Mouse (Mus musculus) adrenal gland, postnatal 25 days (tissue): ENCODE measurements around the gene Fam19a3. TPM values are rescaled to one million over a fixed set of nuclear protein-coding genes. Genes with fewer than 3 reads are reported as not detected.
"Not testable (repeated sequence)": the region's sequence is repeated elsewhere in the genome, so short reads cannot be mapped to it uniquely, and the experiment has no call there.

Experiments
- DNase-seq: peaks from one replicate; pipeline ENCODE4 v3.0.0; 2021; ENCODE audit warnings: mixed read lengths
- long read RNA-seq: library from polyadenylated mRNA; stranded (forward); transcript quantifications from one replicate; pipeline ENCODE4 v2.0.0, GENCODE M21; 2021
- total RNA-seq: library from RNA; stranded (reverse); gene quantifications from 2 replicates; pipeline ENCODE4 v1.2.3, GENCODE M21; 2021

Fam19a3 gene
- 0.76 and 1.6 TPM in 2 replicates for total RNA-seq
- long read RNA-seq: 0 reads

GRCm38 (mm10) chr3:104781471-104781903 is at the start of gene Fam19a3:
TSS of gene Fam19a3 (minus strand) at chr3:104781840.
- DNase-seq: no peak

- no peak for DNase-seq
Observed at GRCm38 (mm10) chr3:104822413-104822812, 40.8 kb upstream of the Fam19a3 start.

GRCm38 (mm10) chr3:104820426-104820825 is 38.8 kb upstream of the Fam19a3 start:
- no peak for DNase-seq

GRCm38 (mm10) chr3:104818749-104819134 is 37.1 kb upstream of the Fam19a3 start:
- no peak for DNase-seq

GRCm38 (mm10) chr3:104817991-104818748 is 36.5 kb upstream of the Fam19a3 start, which contains the start of gene Mov10:
TSS of gene Mov10 (minus strand) at chr3:104818563.
- DNase-seq: peak; percentile 65

- DNase-seq: peak; percentile 65
Observed at GRCm38 (mm10) chr3:104817481-104817990, 35.9 kb upstream of the Fam19a3 start.

GRCm38 (mm10) chr3:104816130-104816529 is 34.5 kb upstream of the Fam19a3 start:
- DNase-seq: no peak

GRCm38 (mm10) chr3:104815346-104815745 is 33.7 kb upstream of the Fam19a3 start:
- no peak for DNase-seq

- no peak for DNase-seq
Observed at GRCm38 (mm10) chr3:104814746-104815145, 33.1 kb upstream of the Fam19a3 start.

- not testable (repeated sequence) for DNase-seq
Observed at GRCm38 (mm10) chr3:104813227-104813626, 31.6 kb upstream of the Fam19a3 start.

GRCm38 (mm10) chr3:104812254-104812653 is 30.6 kb upstream of the Fam19a3 start:
- no peak for DNase-seq

GRCm38 (mm10) chr3:104811752-104812151 is 30.1 kb upstream of the Fam19a3 start:
- no peak for DNase-seq

GRCm38 (mm10) chr3:104805539-104805938 is 23.9 kb upstream of the Fam19a3 start:
- no peak for DNase-seq

GRCm38 (mm10) chr3:104804312-104804711 is 22.7 kb upstream of the Fam19a3 start:
- no peak for DNase-seq

GRCm38 (mm10) chr3:104801481-104801880 is 19.8 kb upstream of the Fam19a3 start:
- no peak for DNase-seq

- DNase-seq: no peak
Observed at GRCm38 (mm10) chr3:104800681-104801080, 19.0 kb upstream of the Fam19a3 start.

GRCm38 (mm10) chr3:104796430-104797082 is 14.9 kb upstream of the Fam19a3 start:
- DNase-seq: no peak

- DNase-seq: no peak
Observed at GRCm38 (mm10) chr3:104795661-104796340, 14.2 kb upstream of the Fam19a3 start.

GRCm38 (mm10) chr3:104794953-104795470 is 13.4 kb upstream of the Fam19a3 start:
- DNase-seq: no peak

- peak; percentile 88 for DNase-seq
Observed at GRCm38 (mm10) chr3:104793871-104794828, 12.5 kb upstream of the Fam19a3 start.
